Mouse (Mus musculus): Measurements from ENCODE around the gene Rora. TPM values are rescaled to one million over a fixed set of nuclear protein-coding genes. Genes with fewer than 3 reads are reported as not detected.

The Rora gene
- total RNA-seq, 1 experiment from 2014 or later, result 3.4 TPM

- no peak for ATAC-seq (replicated peaks; ENCODE audit: insufficient number of reproducible peaks, low FRiP score, low TSS enrichment, poor library complexity, severe bottlenecking)
Observed at GRCm38 (mm10) chr9:69297766-69298375, 644.3 kb downstream of the Rora start.

GRCm38 (mm10) chr9:69298566-69299335 is 645.2 kb downstream of the Rora start:
- ATAC-seq (replicated peaks; ENCODE audit: insufficient number of reproducible peaks, low FRiP score, low TSS enrichment, poor library complexity, severe bottlenecking), result no peak

GRCm38 (mm10) chr9:69299484-69299883 is 645.9 kb downstream of the Rora start:
- no peak for ATAC-seq (replicated peaks; ENCODE audit: insufficient number of reproducible peaks, low FRiP score, low TSS enrichment, poor library complexity, severe bottlenecking)

GRCm38 (mm10) chr9:69300296-69300695 is 646.7 kb downstream of the Rora start:
- ATAC-seq (replicated peaks; ENCODE audit: insufficient number of reproducible peaks, low FRiP score, low TSS enrichment, poor library complexity, severe bottlenecking), result no peak

GRCm38 (mm10) chr9:69301445-69301844 is 647.9 kb downstream of the Rora start:
- ATAC-seq (replicated peaks; ENCODE audit: insufficient number of reproducible peaks, low FRiP score, low TSS enrichment, poor library complexity, severe bottlenecking), result no peak

GRCm38 (mm10) chr9:69301955-69302354 is 648.4 kb downstream of the Rora start:
- no peak for ATAC-seq (replicated peaks; ENCODE audit: insufficient number of reproducible peaks, low FRiP score, low TSS enrichment, poor library complexity, severe bottlenecking)

- no peak for ATAC-seq (replicated peaks; ENCODE audit: insufficient number of reproducible peaks, low FRiP score, low TSS enrichment, poor library complexity, severe bottlenecking)
Observed at GRCm38 (mm10) chr9:69302846-69303245, 649.3 kb downstream of the Rora start.

GRCm38 (mm10) chr9:69303346-69303944 is 649.9 kb downstream of the Rora start:
- no peak for ATAC-seq (replicated peaks; ENCODE audit: insufficient number of reproducible peaks, low FRiP score, low TSS enrichment, poor library complexity, severe bottlenecking)

- no peak for ATAC-seq (replicated peaks; ENCODE audit: insufficient number of reproducible peaks, low FRiP score, low TSS enrichment, poor library complexity, severe bottlenecking)
Observed at GRCm38 (mm10) chr9:69303962-69304361, 650.4 kb downstream of the Rora start.

GRCm38 (mm10) chr9:69304492-69304891 is 650.9 kb downstream of the Rora start:
- no peak for ATAC-seq (replicated peaks; ENCODE audit: insufficient number of reproducible peaks, low FRiP score, low TSS enrichment, poor library complexity, severe bottlenecking)

GRCm38 (mm10) chr9:69304991-69305390 is 651.4 kb downstream of the Rora start:
- ATAC-seq (replicated peaks; ENCODE audit: insufficient number of reproducible peaks, low FRiP score, low TSS enrichment, poor library complexity, severe bottlenecking), result no peak

- no peak for ATAC-seq (replicated peaks; ENCODE audit: insufficient number of reproducible peaks, low FRiP score, low TSS enrichment, poor library complexity, severe bottlenecking)
Observed at GRCm38 (mm10) chr9:69306734-69307528, 653.3 kb downstream of the Rora start.

- no peak for ATAC-seq (replicated peaks; ENCODE audit: insufficient number of reproducible peaks, low FRiP score, low TSS enrichment, poor library complexity, severe bottlenecking)
Observed at GRCm38 (mm10) chr9:69307974-69308373, 654.4 kb downstream of the Rora start.

- no peak for ATAC-seq (replicated peaks; ENCODE audit: insufficient number of reproducible peaks, low FRiP score, low TSS enrichment, poor library complexity, severe bottlenecking)
Observed at GRCm38 (mm10) chr9:69310524-69310923, 656.9 kb downstream of the Rora start.

- ATAC-seq (replicated peaks; ENCODE audit: insufficient number of reproducible peaks, low FRiP score, low TSS enrichment, poor library complexity, severe bottlenecking), result no peak
Observed at GRCm38 (mm10) chr9:69313297-69313696, 659.7 kb downstream of the Rora start.

- no peak for ATAC-seq (replicated peaks; ENCODE audit: insufficient number of reproducible peaks, low FRiP score, low TSS enrichment, poor library complexity, severe bottlenecking)
Observed at GRCm38 (mm10) chr9:69314451-69315210, 661.0 kb downstream of the Rora start.

- ATAC-seq (replicated peaks; ENCODE audit: insufficient number of reproducible peaks, low FRiP score, low TSS enrichment, poor library complexity, severe bottlenecking), result no peak
Observed at GRCm38 (mm10) chr9:69317527-69318115, 664.0 kb downstream of the Rora start.

- ATAC-seq (replicated peaks; ENCODE audit: insufficient number of reproducible peaks, low FRiP score, low TSS enrichment, poor library complexity, severe bottlenecking), result peak; percentile 22; the same call in 1 of the 2 replicates
Observed at GRCm38 (mm10) chr9:69319434-69319833, 665.8 kb downstream of the Rora start.

Measured in monocyte, adult 5-6 weeks (primary cell).